Mouse (Mus musculus) adrenal gland, postnatal 14 days (tissue): Measurements from ENCODE around the gene Kif3a. TPM values are rescaled to one million over a fixed set of nuclear protein-coding genes. Genes with fewer than 3 reads are reported as not detected.

Experiments used
- DNase-seq: peaks from one replicate; pipeline ENCODE4 v3.0.0; 2021; ENCODE audit warnings: mixed read lengths
- total RNA-seq: library from RNA; stranded (reverse); gene quantifications from 2 replicates; pipeline ENCODE4 v1.2.3, GENCODE M21; 2021

The Kif3a gene
- total RNA-seq, 1 experiment from 2014 or later = 28.0 TPM

GRCm38 (mm10) chr11:53651441-53651840, 84.3 kb downstream of the Kif3a start:
- no peak for DNase-seq

Other genes with a start within 250 kb of the Kif3a start
- 10.6 and 11.8 TPM in 2 replicates for gene Zcchc10, start 242.7 kb upstream of the Kif3a start, total RNA-seq
- 168 and 172 TPM in 2 replicates for gene Aff4, start 216.5 kb upstream of the Kif3a start, total RNA-seq
- 0.79 and 17.6 TPM in 2 replicates for gene Leap2, start 144.2 kb upstream of the Kif3a start, total RNA-seq
- 1,722 and 1,730 TPM in 2 replicates for gene Uqcrq, start 136.5 kb upstream of the Kif3a start, total RNA-seq
- 1.2 and 3.6 TPM in 2 replicates for gene Gdf9, start 136.4 kb upstream of the Kif3a start, total RNA-seq
- gene Gm10447, start 110.3 kb upstream of the Kif3a start, total RNA-seq = not detected in 2 replicates
- gene Shroom1, start 110.2 kb upstream of the Kif3a start, total RNA-seq = 3.9 and 5.7 TPM in 2 replicates
- gene Gm9837, start 96.9 kb upstream of the Kif3a start, total RNA-seq = not detected in 2 replicates
- gene Gm9945, start 87.2 kb upstream of the Kif3a start, total RNA-seq = not detected in 2 replicates
- gene Sowaha, start 87.1 kb upstream of the Kif3a start, total RNA-seq = 0.68 and 1.1 TPM in 2 replicates
- gene Sept8, start 48.1 kb upstream of the Kif3a start, total RNA-seq = 39.0 and 42.2 TPM in 2 replicates
- gene Il4, start 51.3 kb downstream of the Kif3a start, total RNA-seq = not detected in 2 replicates
- gene Il13, start 67.3 kb downstream of the Kif3a start, total RNA-seq = not detected in 2 replicates
- 15.8 and 17.7 TPM in 2 replicates for gene Rad50, start 139.9 kb downstream of the Kif3a start, total RNA-seq
- not detected in 2 replicates for gene Il5, start 153.4 kb downstream of the Kif3a start, total RNA-seq
- 19.6 and 32.7 TPM in 2 replicates for gene Irf1, start 202.6 kb downstream of the Kif3a start, total RNA-seq
- gene Gm17334, start 205.8 kb downstream of the Kif3a start, total RNA-seq = 0.37 and 0.41 TPM in 2 replicates